Mouse (Mus musculus): ENCODE data around the gene Gm11549.

Gm11549 gene

DNA sequence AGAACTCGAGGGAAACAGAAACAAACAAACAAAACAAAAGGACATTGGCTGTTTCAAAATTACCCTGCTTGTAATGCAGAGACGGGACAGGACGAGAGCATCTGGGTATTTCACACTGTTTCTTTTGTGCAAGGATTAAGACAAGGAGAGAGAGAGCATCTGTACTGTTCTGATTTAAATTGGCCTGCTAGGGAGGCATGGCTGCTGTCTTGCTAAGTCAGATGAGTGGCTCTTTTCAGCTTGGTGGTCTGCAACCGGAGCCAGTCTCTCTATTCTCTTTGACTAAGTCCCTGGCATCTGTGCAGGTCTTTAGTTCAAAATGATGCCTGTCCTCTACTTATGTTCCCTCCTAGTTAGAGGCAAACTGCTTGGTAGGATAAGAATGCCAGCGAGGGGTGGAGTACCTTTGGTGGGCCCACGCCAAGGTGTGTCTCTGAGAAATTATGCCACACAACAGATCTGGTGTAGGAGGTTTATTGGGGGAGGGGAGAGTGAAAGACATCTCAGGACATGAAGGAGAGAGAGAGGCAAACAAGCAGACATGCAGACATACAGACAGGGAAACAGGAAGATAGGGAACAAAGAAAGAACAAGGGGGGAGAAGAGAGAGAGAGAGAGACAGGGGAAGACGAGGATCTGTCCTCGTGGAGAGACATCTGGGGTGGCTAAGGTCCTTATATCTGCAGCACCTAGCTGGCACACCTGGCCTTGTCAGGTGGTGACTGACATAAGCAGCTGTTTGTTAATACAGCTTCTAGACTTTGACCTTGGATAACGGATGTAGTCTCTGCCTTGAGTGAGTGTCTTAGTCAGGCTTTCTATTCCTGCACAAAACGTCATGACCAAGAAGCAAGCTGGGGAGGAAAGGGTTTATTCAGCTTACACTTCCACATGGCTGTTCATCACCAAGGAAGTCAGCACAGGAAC, 15.5 kb downstream of the Gm11549 start:
- no peak for DNase-seq

DNA sequence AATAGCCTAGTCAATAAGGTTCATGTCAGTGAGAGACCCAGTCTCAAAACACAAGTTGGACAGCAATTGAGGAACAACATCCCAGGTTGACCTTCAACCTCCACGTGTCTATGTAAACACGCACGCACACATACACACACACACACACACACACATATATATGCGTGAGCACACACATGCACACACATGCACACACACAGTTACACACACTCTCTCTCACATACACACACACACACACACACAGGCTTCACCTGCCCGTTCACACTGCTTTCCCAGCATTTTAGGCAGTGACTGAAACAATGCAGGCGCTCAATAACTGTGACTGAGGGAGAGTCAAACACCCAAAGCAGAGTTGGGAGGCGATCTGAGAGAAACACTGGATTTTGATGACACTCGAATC, 16.3 kb downstream of the Gm11549 start:
- no peak for DNase-seq

DNA sequence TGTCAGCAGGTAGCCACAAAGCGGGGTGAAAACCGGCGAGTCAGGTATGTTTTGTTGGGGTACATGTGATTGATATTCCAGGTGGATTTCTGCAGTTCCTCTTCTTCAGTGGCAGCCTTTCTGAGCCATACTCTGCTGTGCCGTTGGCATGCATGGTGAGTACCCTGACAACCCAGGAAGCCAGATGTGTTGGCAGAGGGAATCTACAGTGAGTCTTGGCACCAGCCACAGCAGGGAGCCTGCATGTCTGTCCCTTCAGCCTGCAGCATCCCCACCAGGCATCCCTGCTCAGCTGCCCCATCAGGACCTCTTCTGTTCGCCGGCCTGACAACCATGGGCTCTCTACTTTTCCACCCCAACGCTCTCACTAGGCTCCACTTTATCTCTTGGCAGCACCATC, 20.1 kb downstream of the Gm11549 start:
- no peak for DNase-seq

DNA sequence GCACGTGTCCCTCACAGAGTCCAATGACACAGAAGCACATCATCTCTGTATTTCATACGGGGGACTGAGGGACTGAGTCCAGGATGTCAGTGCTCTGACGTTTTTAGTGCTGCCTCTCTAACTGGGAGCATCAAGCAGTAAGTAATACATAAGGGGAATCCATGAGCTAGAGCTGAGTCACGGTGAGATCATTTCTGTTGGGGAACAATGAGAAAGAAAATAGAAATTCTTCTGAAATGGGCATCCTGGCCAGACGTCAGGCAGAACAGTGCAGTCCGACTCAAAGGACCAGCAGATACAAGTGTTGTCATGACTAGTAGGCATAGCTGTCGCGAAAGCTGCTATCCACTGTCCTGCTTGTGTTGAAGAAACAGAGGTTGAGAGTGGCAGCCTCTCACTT, 20.6 kb downstream of the Gm11549 start:
- no peak for DNase-seq

DNA sequence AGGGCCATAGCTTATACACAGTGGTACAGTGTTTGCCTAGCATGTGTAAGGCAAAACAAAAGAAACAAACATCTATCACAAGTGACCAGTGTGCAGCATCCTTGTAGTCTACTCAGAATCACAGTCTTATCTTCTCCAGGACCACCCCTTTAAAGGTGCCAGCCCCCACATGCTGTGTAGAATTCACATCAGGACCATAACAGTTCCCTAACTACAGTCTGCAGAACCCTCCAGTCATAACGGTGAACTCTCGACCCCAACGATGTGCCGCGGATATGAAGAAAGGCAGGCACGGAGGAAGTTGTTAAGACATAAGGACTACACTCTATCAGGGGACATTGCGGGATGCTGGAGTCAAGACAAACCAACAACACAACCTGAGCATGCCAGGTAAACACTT, 22.2 kb downstream of the Gm11549 start:
- no peak for DNase-seq

DNA sequence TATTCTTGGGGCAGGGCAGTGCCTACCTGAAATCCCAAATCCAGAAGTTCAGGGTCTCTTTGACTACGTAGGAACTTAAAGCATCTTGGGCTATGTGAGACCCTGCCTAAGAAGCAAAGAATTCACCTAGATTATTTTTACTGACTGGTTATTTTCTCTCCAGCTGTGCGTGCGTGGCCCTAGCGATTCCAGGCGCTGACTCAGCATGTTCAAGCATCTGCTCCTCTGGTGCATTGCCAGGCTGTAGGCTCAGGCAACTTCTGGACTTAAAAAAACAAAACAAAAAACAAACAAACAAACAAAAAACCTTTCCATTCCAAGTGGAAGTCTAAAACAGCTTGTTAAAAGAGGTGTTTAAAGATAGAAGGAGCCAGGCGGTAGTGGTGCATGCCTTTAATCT, 23.4 kb downstream of the Gm11549 start:
- DNase-seq: no peak

DNA sequence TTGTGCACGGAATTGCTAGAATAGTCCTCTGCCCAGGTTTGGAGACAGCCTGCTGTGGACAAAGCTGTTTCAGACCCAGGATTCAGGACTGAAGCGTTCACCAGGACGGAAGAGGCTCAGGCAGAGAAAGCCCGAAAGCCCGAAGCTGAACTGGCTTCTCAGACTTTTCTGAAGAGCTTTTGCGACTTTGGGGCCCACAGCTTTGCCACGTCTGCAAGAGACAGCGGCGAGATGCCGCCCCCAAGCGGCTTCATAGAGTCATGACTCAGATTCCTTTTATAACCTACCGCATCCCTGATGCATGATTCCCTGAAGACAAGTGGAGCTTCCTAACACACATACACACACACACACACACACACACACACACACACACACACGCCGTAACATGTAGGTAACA, 24.9 kb downstream of the Gm11549 start:
- DNase-seq: peak; percentile 38

DNA sequence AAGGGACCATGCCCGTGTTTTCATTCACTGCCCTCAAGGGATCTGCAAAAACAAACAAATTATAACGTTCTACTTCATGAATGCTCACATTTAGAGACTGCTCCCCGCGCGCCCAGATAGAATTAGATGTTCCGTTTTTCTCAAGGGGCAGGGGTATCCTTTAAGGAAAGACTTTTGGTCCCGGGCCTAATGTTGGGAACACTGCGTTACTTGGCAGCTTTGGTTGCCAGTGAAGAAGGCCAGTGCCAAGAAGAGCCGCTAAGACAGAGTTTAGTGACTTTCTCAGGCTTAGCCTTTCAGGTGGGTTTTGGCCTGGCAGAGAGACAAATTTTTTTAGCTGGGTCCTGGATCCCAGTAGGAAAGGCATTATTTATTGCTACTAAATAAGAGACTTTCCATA, 25.3 kb downstream of the Gm11549 start:
- no peak for DNase-seq

DNA sequence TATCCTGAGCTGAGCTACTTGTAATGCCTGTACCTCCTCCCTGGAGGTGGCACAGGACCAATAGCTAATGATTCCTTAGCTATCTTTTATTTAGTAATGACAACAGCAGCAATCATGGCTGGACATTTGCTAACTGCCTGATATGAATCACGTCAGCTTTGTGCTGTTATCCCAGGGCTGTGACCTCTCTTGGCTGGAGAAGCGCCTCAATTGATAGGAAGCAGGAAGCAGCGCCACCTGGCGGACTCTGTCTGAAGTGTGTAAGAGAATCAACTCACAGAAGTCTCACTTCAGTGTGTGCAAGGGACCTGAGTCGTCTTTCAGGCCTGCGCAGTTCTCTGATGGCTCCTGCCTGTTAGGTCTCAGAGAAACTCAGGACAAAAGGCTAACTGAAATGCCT, 26.2 kb downstream of the Gm11549 start:
- peak; percentile 84 for DNase-seq

DNA sequence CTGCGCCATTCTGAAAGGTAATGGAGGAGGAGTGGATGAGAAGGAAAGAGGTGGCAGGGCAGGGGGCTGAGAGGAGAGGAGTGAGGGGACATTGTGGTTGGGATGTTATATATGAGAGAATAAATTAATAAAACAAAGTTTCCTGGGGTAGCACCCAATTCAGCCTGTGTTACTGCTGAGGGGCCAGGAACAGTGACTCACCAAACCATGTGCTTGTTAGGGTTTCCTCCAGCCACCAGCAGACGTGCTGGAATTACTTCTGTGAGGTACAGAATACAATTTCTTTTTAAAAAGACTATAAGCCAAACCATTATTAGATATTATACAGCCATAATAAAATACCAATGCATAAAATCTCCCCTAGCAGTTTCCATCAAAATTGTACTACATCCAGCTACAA, 27.0 kb downstream of the Gm11549 start:
- DNase-seq: no peak

DNA sequence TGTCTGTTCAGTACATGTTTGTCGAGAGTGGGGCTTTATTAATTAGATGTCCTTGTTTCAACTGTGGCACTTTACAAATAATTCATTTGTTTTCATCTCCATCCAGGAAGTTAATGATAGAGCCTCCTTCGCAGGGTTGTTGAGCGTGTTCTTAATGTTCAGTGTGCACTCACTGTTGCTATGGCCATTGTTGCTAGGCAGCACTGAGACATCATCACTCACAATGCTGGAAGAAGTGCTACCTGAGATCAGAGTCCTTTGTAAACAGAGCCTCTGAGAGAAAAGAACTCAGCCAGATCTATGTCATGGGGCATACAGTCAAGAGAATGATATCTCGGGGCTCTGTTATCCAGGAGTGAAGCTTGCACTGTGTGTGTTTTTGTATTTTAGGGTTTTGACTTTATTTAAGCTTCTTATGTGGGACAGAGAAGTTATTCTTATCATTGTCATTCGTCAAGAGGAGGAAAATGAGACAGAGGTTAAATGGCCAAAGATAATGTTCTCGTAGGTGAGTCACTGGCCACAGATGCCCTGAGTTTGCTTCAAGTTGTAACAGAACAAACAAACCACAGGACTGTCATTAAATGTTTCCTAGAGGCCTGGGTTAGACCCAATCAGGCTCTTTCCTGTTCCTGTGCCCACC, 27.9 kb downstream of the Gm11549 start:
- no peak for DNase-seq

DNA sequence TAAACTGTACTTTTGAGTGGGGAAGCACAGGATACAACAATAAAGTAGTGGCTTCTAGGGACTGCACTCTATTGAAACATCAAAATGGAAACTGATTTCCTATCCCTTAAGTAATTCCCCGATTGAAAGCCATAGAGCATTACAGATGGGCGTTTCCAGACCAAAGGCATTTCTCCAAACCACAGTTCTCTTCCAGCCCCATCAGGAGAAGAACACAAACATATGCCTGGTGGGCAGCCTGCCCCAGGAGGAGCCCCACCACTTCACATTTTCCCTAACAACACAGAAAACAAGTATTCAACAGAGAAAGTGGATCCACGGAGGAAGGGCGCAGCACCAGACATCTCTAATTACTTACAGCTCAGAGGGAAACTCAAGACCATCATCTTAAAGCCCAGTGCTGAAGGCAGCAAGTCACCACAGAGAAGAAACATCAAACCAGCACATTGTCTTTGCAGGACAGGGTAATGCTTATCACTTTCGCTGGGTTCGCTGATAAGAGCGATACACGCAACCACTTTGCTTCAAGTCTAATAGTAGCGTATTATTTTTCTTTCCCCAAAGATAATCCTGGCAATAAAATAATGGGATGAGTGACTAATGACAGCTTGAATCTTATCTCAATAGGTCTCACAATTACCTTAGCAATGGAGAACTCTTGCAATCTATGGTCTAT, 28.8 kb downstream of the Gm11549 start:
- no peak for DNase-seq

DNA sequence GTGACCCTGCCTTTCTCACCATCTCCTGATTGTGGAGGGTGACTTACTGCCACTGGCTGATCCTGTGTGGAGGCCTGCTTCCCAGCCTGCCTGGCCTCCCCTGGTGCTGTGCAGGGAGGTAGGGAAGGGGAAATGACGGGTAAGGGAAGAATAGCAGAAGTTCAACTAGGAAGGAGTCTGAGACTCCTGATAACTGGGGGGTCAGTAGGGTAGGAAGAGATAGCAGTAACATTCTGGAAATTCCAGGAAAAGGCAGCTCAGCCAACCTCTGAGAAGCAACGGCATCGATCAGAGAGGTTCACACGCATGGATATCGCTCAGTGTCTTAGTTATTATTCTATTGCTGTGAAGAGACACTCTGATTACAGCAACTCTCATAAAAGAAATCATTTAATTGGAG, 30.1 kb downstream of the Gm11549 start:
- no peak for DNase-seq

DNA sequence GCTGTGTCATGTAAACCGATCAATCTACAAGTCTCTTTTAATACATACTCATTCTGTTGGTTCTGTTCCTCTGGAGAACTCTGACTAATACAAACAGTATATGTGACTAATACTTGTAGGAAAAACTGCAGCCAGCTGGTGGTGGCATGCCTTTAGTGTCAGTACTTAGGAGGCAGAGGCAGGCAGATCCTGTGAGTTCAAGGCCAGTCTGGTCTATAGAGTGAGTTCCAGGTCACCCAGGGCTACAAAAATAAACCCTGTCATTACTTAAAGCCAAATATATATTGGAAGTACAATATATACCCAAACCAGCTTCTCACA, 32.1 kb downstream of the Gm11549 start:
- no peak for DNase-seq

DNA sequence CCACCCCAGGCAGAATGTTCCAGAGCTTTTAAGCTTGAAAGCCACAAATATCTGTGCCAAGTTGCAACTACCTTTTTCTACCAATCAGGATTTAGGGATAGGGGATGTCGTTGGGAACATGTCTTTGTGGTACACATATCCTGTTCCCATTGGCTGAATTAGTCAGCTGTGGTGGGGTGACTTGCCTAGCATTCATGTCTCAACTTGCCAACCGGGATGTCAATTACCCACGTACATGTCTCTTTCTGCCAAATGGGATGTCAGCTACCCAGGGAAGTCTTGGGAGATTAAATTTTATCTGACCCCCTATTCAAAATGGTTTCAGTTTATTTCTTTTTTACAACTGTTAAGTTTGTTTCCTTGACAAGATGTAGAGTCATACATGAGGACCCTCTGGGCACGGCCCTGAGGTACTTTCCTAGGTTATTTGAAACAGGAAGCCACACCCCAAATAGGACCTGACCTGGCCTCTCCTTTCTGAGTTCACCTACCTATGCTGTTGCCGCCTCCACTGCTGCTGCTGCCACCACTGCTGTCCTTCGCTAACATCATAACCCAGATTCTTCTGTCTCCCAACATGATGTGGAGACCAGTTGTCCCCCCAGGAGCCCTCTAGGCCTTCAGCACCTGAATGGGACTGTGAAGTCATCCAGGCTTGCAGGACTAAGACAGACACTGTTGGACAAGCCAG, 32.6 kb downstream of the Gm11549 start:
- no peak for DNase-seq

DNA sequence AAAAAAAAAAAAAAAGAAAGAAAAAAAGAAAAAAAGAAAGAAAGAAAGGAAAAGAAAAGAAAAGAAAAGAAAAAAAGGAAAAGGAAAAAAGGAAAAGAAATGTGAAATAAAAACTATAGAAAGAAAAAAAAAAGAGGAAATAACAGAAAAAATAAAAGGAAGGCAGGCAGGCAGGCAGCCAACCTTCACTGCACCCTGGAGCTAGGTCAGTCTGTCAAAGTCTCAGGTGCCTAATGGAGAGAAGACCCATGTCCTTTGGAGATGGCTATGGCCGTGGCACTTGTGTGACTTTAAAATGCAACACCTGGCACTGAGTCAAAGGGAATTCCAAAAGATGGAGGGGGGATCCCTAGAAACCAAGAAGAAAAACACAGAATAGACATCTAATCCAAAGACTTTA, 33.2 kb downstream of the Gm11549 start:
- DNase-seq: no peak

DNA sequence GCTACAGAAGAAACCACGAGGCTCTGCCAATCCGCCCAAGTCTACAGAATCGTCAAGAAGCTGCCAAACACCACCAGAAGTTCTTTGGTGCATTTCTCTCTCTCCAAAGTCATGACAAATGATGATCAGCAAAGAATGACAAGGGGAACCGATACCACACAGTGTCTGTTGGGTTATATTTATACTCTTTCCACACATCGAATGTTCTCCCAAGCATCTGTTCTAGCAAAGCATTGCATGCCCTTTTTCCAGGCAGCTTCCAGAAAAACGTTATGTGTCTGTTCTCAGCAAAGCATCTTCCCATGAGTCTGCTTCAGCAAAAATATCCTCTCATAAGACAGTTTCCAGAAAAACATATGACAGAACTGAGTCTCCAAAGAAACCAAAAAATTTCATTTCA, 34.7 kb downstream of the Gm11549 start:
- no peak for DNase-seq

DNA sequence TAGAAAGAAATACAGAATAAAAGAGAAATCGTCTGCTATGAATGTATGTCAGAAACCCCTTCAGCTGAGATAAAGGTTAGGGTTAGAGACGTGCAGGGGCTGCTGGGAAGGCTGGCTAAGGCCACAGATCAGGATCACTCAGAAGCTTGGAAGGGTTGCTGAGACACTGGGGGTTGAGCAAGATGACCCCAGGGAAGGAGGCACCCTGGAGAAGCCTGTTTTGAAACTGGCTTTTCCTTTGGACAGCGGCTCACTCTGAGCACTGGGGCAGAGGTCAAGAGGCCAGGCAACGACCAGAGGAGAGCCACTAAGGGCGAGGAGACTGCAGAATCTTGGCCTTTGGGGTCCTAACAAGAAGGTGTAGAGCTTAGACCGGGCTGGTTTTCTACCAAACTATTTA, 35.4 kb downstream of the Gm11549 start:
- DNase-seq: no peak

DNA sequence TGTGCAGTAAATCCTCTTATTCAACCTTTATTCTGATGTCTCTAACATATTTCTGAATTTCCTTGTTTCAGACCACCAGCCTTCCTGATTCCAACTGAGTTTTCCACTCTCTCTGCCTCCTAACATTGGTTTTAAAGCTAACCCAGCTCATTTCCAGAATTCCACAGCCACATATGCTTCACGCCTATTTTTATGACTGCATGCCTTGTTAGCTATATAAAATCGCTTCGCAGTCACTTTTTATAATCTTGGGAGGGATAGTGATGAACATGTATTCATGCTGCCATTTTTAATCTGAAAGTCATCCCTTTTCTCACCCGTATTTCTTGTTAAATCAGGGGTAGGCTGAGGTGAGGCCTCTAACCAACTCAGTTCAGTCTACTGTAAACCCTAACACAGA, 37.3 kb downstream of the Gm11549 start:
- no peak for DNase-seq

DNA sequence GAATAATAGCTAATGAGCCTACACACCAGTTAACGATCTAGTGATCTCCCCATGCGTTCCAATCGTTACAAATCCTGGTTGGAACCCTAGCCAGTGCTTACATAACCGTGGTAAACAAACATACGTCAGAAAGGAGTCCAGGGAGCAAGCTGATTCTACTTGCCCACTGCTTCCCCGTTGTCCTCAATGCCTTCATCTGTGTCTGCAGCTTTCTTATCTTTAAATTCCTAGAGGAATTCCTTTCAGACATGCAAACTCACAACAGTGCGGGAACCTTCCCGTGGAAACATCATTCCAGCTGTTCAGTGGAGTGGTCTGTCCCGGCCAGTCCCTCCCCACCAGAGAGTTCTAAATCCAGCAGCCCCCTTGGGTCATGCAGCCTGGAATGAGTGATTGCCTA, 38.7 kb downstream of the Gm11549 start:
- no peak for DNase-seq

DNA sequence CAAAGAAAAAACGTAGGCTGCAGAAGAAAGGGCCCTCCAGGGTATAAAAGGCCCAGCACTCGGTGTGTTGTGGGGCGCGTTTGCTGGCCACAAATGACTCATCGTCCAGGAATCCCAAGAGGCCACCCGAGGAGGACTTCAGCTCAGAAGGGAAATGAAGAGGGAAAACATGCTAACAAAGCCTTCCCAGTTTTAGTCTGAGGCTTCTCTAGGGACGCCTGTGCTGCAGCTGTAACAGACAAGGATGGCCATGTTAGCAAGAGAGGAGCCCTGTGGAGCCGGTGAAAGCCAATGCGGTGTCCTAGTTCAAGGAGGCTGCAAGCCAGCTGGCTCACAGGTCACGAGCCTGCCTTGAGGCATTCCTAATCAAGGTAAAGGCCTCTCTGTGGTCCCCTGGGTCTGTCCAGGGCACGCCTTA, 39.8 kb downstream of the Gm11549 start:
- no peak for DNase-seq

DNA sequence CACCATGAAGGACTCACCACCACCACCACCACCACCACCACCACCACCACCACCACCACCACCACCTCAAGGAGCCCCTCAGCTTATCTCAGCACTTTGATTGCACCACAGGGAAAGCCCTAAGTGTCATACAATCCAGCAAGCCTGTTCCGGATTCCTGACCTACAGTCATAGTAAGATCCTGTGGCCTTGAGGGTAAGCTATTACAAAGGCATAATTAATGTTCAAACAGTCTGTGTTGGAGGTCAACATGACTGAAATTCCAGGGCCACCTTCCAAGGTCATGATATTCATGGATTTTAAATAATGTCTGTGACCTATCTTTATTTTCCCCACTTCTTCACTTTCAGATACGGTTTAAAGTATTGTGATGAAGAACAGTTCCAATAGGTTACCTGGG, 41.1 kb downstream of the Gm11549 start:
- no peak for DNase-seq

DNA sequence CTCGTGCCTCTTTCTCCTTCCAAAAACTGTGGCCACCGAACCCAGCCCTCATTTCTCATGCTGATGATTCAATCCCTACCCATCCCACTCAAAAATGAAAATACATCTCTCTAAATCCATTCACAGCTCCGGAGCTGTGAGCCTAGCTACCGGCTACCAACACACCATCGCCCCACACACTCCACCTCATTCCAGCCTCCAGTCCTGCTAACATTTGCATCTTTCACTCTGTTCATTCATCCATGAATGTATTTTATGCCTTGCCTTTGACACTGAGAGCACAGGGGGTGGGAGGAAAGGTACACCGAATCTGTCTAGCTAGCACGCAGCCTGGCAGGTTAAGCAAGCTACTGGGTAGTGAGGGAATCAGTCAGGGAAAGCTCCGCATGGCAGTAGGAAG, 42.8 kb downstream of the Gm11549 start:
- no peak for DNase-seq

Measured in cerebellum, adult 8-10 months (tissue).